Mouse (Mus musculus) neural tube, embryonic 11.5 days (tissue): ENCODE measurements around the gene Capzb. TPM values are rescaled to one million over a fixed set of nuclear protein-coding genes. Genes with fewer than 3 reads are reported as not detected.

ENCODE experiments used
- ATAC-seq: fragments of 200-750 bp; cut with Nextera tagmentation; 2 replicates; pipeline ENCODE4 v1.8.0; 2017; ENCODE audit warnings: moderate number of reproducible peaks, mild to moderate bottlenecking, moderate TSS enrichment, moderate library complexity; ENCODE audit not compliant: insufficient read depth, low FRiP score, low TSS enrichment
- DNase-seq: peaks from one replicate; pipeline ENCODE4 v3.0.0-alpha.2; 2015; ENCODE audit warnings: low spot score
- H3K27ac ChIP-seq: fragments of 300-500 bp; sonication (generic); 2 replicates; pipeline ENCODE4 v1.5.1; 2014; ENCODE audit warnings: low read depth, mild to moderate bottlenecking, low read length
- H3K27me3 ChIP-seq: fragments of 300-500 bp; sonication (generic); 2 replicates; pipeline ENCODE4 v1.6.1; 2014; ENCODE audit warnings: mild to moderate bottlenecking, low read length, mixed read lengths; ENCODE audit not compliant: control insufficient read depth, insufficient read depth
- H3K36me3 ChIP-seq: fragments of 300-500 bp; sonication (generic); 2 replicates; pipeline ENCODE4 v1.6.1; 2014; ENCODE audit warnings: mild to moderate bottlenecking, low read length, moderate library complexity, mixed read lengths; ENCODE audit not compliant: control insufficient read depth, insufficient read depth
- H3K4me1 ChIP-seq: fragments of 300-500 bp; sonication (generic); 2 replicates; pipeline ENCODE4 v1.6.1; 2014; ENCODE audit warnings: low read length, mixed read lengths; ENCODE audit not compliant: control insufficient read depth, insufficient read depth
- H3K4me2 ChIP-seq: fragments of 300-500 bp; sonication (generic); 2 replicates; pipeline ENCODE4 v1.6.1; 2014; ENCODE audit warnings: low read depth, mild to moderate bottlenecking, moderate library complexity
- H3K4me3 ChIP-seq: fragments of 300-500 bp; sonication (generic); 2 replicates; pipeline ENCODE4 v1.5.1; 2014; ENCODE audit warnings: low read depth, low read length
- H3K9ac ChIP-seq: fragments of 300-500 bp; sonication (generic); 2 replicates; pipeline ENCODE4 v1.6.1; 2014; ENCODE audit warnings: mild to moderate bottlenecking, low read length
- H3K9me3 ChIP-seq: fragments of 300-500 bp; sonication (generic); 2 replicates; pipeline ENCODE4 v1.6.1; 2016; ENCODE audit warnings: low read length; ENCODE audit not compliant: control insufficient read depth
- WGBS: fragments of 180-500 bp; shearing (Covaris S2); extraction: QIAGEN DNeasy Blood & Tissue Kit; methylation state at CpG from one replicate; pipeline ENCODE4 v1.1.7; 2014; 5-methylcytosine and 5-hydroxymethylcytosine counted together
- polyA plus RNA-seq: library from polyadenylated mRNA; unstranded; fragments of >200 nt; fragmentation: Nextera tagmentation; extraction: Ambion mirVana; gene quantifications from 2 replicates; pipeline ENCODE4 v1.2.1, GENCODE M21; 2014

Gene Capzb
- polyA plus RNA-seq, 1 experiment from 2014 or later: 269 TPM

DNA sequence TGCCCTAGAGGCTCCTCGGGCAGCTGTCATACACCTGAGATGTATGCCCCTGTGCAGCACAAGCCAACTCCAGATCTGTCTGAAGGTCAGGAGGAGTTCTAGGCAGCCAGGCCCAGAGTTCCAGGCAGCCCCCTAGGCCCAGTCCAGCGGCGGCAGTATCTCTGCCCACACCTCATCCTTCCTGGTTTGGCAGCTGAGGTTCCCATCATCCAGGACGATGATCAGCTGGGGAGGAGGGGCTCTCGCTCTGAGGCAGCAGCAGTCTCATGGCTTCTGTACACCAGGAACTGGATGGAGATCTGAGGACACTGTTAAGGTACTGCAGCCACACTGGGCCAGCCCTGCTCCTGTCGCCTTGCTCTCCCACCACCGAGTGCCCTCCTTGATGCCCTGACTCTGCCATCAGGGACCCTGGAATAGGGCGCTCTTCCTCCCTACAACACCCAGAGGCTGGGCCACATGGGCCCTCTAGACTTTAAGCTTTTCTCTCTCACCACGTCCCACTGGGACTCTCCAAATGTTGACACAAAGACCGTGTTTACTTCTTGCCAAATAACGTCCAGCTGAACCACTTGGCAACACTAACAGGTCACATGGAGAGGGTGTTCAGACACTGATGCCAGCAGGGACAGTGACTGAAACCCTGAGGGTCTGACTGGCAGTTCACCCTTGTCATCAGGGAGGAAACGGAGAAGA, 106.1 kb downstream of the Capzb start:
- no peaks in the 10 kb centered on the region for H3K27me3 ChIP-seq

DNA sequence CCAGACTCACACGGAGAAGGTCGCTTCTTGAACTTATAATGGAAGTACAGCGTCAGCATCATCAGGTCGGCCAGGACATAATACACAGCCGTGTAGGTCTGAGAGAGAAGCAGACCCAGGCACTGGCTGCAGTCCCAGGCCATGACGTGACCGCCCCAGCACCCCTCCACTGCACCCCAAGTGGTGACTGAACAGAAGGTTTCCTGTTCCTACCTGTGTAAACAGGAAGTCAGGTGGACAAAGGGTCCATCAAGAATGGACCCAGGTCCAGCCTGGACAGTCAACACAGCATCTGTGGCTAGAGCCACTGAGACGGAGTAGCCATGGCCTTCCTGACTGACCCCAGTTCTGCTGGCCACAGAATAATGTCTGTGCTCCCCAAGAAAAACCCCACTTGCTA, 109.1 kb downstream of the Capzb start:
- H3K9me3 ChIP-seq: no peaks in the 10 kb centered on the region
- H3K27me3 ChIP-seq: no peaks in the 10 kb centered on the region
- no peak overlapping the region for H3K27ac ChIP-seq
- WGBS: 92% methylated on average over 8 of the region's 8 CpGs
- no peak for DNase-seq
- ATAC-seq: no peak
- H3K4me2 ChIP-seq: no peak overlapping the region
- no peaks in the 10 kb centered on the region for H3K36me3 ChIP-seq
- no peak overlapping the region for H3K9ac ChIP-seq
- H3K4me3 ChIP-seq: no peak overlapping the region
- H3K4me1 ChIP-seq: no peaks in the 10 kb centered on the region

More for the DNA sequence above, 106.1 kb downstream of the Capzb start:
- Histone ChIP-seq H3K4me2 (no peak overlapping the region), H3K9ac (no peak overlapping the region), H3K27ac (no peak overlapping the region), H3K36me3 (no peaks in the 10 kb centered on the region), H3K4me1 (no peaks in the 10 kb centered on the region), H3K4me3 (no peak overlapping the region), H3K9me3 (no peaks in the 10 kb centered on the region)
- DNase-seq: no peak
- WGBS: 89% methylated on average over 12 of the region's 12 CpGs
- ATAC-seq: no peak

DNA sequence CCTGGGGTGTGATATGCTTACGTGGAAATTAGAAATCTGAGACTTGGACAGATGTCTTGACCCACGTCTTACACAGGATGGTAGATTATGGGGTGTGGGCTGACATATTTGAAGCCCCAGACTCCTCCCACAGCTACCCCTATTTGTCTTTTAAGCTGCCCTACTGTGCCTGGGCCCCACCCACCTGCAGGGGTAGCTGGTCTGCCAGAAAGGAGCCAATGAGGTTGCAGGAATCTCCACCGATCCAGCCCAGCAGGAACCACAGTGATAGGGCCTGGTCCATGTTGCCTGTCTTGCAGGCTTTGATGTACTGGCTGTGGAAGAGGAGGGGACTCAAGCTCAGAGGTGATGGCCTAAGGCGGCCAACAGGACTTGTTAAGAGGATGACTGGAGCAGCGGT, 109.5 kb downstream of the Capzb start:
- DNase-seq: no peak
- H3K9me3 ChIP-seq: no peaks in the 10 kb centered on the region
- H3K27ac ChIP-seq: no peak overlapping the region
- no peak overlapping the region for H3K4me3 ChIP-seq
- H3K4me1 ChIP-seq: no peaks in the 10 kb centered on the region
- H3K4me2 ChIP-seq: no peak overlapping the region
- H3K27me3 ChIP-seq: no peaks in the 10 kb centered on the region
- 61% methylated on average over 5 of the region's 5 CpGs for WGBS
- H3K36me3 ChIP-seq: no peaks in the 10 kb centered on the region
- no peak for ATAC-seq
- no peak overlapping the region for H3K9ac ChIP-seq

DNA sequence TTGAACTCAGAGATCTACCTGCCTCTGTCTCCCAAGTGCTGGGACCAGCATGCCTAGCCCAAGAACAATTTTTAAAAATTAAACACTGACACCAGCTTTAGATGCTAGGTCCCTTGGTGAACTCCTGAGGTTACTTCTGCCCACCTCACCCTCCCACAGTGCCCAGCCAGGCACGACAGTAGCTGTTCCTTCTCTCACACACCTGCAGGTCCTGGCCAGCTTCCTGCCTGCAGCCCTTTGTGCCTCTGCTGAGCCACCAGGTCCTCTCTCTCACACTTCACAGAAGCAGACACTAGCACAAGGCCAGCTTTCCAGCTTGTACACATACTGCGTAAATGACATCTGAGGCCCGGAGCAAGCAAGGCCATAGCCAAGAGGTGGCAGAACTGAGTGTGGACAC, 112.8 kb downstream of the Capzb start:
- H3K9ac ChIP-seq: no peak overlapping the region
- no peak overlapping the region for H3K4me2 ChIP-seq
- no peaks in the 10 kb centered on the region for H3K9me3 ChIP-seq
- H3K4me3 ChIP-seq: no peak overlapping the region
- H3K27ac ChIP-seq: no peak overlapping the region
- DNase-seq: no peak
- WGBS: 94% methylated on average over 3 of the region's 3 CpGs
- ATAC-seq: no peak
- H3K27me3 ChIP-seq: no peaks in the 10 kb centered on the region
- no peaks in the 10 kb centered on the region for H3K4me1 ChIP-seq
- H3K36me3 ChIP-seq: no peaks in the 10 kb centered on the region

DNA sequence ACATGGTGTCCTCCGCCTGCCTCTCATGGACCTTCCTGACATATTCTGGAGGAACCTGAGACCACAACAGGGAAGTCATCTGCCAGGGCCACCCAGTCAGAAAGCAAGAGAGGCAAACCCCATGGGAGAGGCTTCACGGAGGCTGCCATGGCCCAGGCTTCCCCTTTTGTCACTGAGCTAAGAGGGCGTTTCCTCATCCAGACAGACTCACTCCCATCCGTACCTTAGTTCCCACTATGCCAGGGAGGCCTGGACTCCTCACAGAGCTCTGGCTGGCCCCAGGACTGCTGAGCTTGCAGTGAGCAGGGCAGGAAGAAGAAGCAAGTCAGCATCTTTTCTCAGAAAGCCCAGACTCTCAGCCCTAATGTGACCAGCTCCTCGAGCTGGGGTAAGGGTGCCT, 115.2 kb downstream of the Capzb start:
- Histone ChIP-seq H3K4me2 (no peak overlapping the region), H3K9ac (no peak overlapping the region), H3K4me3 (no peak overlapping the region), H3K36me3 (no peaks in the 10 kb centered on the region), H3K27ac (no peak overlapping the region), H3K27me3 (0 out of 2 replicates have a peak, but pooled peaks cover 2% of the 10 kb centered on the region), H3K4me1 (peaks cover 5% of the 10 kb centered on the region; the same call in 1 of the 2 replicates), H3K9me3 (no peaks in the 10 kb centered on the region)
- ATAC-seq (no peak), DNase-seq (no peak)
- 85% methylated on average over 5 of the region's 5 CpGs for WGBS

DNA sequence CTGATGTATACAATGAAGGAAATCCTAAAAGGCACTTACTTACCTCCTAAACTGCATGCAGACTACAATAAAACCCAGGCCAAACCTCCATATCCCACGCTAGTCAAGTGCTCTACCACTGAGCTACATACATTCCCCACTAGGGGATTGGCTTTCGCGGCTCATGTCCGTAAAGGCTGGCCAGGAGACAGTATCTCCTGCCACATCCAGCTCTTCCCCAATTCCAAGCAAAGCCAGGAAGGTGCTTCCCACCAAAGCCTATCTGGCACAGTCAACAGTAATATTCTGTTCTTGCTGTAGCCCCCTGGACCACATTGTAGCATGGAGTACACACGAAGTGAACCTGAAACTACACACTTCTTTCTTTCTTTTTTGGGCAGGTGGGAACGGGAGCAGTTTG, 117.0 kb downstream of the Capzb start:
- ATAC-seq (no peak), DNase-seq (no peak)
- 21% methylated on average over 6 of the region's 6 CpGs for WGBS
- no peak overlapping the region for H3K27ac ChIP-seq
- peak overlapping the region; percentile 85 for H3K4me3 ChIP-seq
- peaks cover 5% of the 10 kb centered on the region; the same call in 1 of the 2 replicates for H3K4me1 ChIP-seq
- H3K4me2 ChIP-seq: peak overlapping the region; percentile 98
- H3K9ac ChIP-seq: peak overlapping the region; percentile 88
- H3K9me3 ChIP-seq: no peaks in the 10 kb centered on the region
- 0 out of 2 replicates have a peak, but pooled peaks cover 2% of the 10 kb centered on the region for H3K27me3 ChIP-seq
- H3K36me3 ChIP-seq: peaks cover 1% of the 10 kb centered on the region; the same call in 1 of the 2 replicates

DNA sequence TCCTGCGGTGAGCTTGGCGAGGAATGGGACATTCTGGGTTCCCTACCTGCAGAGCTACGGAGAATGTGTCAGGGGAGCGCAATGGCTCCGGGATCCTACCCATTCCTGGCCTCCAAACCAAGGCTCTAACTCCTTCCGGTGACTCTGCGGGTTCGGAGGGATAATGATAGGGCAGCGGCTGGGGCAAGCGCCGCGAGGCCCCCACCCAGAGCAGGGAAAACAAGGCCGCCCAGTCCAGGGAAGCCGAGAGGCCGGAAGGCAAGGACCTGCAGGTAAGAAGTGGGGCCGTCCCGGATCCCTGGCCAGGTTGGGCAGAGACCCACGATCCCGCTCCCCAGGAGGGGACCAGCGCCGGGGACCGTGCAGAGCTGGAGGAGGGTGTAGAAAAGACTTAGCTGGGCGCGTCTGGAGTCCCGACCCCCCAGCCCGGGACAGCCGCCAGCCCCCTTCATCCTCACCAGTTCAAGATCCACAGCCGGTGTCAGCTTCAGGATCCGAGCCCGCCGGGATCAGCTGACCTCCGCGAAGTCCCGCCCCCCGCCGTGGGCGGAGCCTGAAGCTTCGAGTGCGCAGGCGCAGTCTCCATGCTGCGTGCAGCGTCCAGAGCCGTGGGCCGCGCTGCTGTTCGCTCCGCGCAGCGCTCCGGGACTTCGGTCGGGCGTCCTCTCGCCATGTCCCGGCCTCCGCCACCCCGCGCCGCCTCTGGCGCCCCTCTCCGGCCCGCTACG, 117.6 kb downstream of the Capzb start, which contains the start of the genes Pqlc2 and Akr7a5:
Pqlc2 (minus strand) TSS at position 538 of the 728 bp plus-strand sequence.
Akr7a5 (plus strand) TSS at position 574 of the 728 bp plus-strand sequence.
- Histone ChIP-seq H3K27ac (no peak within 1 kb of the TSS), H3K9ac (peak within 1 kb of the TSS; percentile 88), H3K4me3 (peak within 1 kb of the TSS; percentile 85), H3K27me3 (0 out of 2 replicates have a peak, but pooled peaks cover 2% of the 10 kb centered on the region), H3K36me3 (peaks cover 3% of the 10 kb centered on the region; the same call in 1 of the 2 replicates), H3K9me3 (no peaks in the 10 kb centered on the region), H3K4me2 (peak within 1 kb of the TSS; percentile 98), H3K4me1 (peaks cover 5% of the 10 kb centered on the region; the same call in 1 of the 2 replicates)
- WGBS: under 1% methylated on average over 61 of the region's 63 CpGs
- DNase-seq: peak; percentile 97
- peak; percentile 84 for ATAC-seq

DNA sequence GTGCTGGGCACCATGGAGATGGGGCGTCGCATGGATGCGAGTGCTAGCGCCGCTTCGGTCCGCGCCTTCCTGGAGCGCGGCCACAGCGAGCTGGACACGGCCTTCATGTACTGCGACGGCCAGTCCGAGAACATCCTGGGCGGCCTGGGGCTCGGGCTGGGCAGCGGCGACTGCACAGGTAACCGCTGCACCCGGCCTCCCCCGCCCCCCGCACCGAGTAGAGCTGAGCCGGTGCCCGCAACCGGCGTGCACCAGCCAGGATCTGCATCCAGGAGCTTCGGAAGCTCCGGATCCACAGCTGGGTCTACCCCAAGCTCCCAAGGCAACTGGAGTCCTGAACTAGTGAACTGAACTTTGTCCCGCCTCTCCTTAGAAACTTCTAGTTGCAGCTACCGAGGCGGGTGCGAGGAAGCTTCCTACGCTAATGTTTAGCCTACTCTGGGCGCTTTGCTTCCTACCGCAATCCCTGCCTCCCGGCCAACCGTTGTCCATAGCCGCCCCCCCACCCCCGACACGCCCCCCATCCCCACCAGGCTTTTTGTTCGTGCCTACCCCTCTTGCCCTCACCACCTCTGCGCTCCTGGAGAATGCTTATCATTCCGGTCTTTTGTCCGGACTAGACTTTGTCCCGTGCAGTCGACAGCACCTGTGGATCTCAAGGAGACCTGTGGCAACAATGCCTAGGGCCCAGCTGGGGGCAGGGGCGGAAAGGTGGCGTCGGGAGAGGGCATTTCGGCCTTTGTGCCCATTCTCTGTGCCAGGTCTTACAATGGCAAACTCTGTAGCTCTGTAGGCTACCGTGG, 118.4 kb downstream of the Capzb start:
- Histone ChIP-seq H3K4me3 (peak overlapping the region; percentile 85), H3K27ac (no peak overlapping the region), H3K4me1 (peaks cover 5% of the 10 kb centered on the region; the same call in 1 of the 2 replicates), H3K27me3 (0 out of 2 replicates have a peak, but pooled peaks cover 2% of the 10 kb centered on the region), H3K4me2 (peak overlapping the region; percentile 98), H3K9me3 (no peaks in the 10 kb centered on the region), H3K9ac (peak overlapping the region; percentile 88), H3K36me3 (peaks cover 3% of the 10 kb centered on the region; the same call in 1 of the 2 replicates)
- ATAC-seq (peak; percentile 70), DNase-seq (no peak)
- under 1% methylated on average over 53 of the region's 53 CpGs for WGBS
